Mouse (Mus musculus): ENCODE results near the gene Cts3. TPM values are rescaled to one million over a fixed set of nuclear protein-coding genes. Genes with fewer than 3 reads are reported as not detected.
"Not testable (repeated sequence)": the region's sequence is repeated elsewhere in the genome, so short reads cannot be mapped to it uniquely, and the experiment has no call there.

Gene Cts3
- not detected in 2 replicates for polyA plus RNA-seq (2014; fragmentation: Nextera tagmentation; extraction: Ambion mirVana)

GRCm38 (mm10) chr13:61570027-61570426 is at the start of gene Cts3:
TSS of gene Cts3 (minus strand) at chr13:61570127.
- Histone ChIP-seq H3K4me1 (ENCODE audit: control insufficient read depth, insufficient read depth, low read length) (no peaks in the 10 kb centered on the region), H3K27ac (replicated peaks; ENCODE audit: low read depth, low read length) (no peak within 1 kb of the TSS), H3K9me3 (ENCODE audit: control insufficient read depth, low read length) (peaks cover 4% of the 10 kb centered on the region; the same call in 1 of the 2 replicates), H3K27me3 (ENCODE audit: control insufficient read depth, insufficient read depth, low read length) (no peaks in the 10 kb centered on the region), H3K4me2 (ENCODE audit: low read depth, severe bottlenecking) (no peak within 1 kb of the TSS), H3K36me3 (ENCODE audit: control insufficient read depth, insufficient read depth, low read length) (no peaks in the 10 kb centered on the region), H3K4me3 (ENCODE audit: low read depth, low read length) (no peak within 1 kb of the TSS), H3K9ac (ENCODE audit: low read length) (no peak within 1 kb of the TSS)
- ATAC-seq (ENCODE audit: insufficient number of reproducible peaks, low FRiP score, low TSS enrichment, low read depth), result no peak
- DNase-seq (ENCODE audit: low spot score), result no peak

DNA sequence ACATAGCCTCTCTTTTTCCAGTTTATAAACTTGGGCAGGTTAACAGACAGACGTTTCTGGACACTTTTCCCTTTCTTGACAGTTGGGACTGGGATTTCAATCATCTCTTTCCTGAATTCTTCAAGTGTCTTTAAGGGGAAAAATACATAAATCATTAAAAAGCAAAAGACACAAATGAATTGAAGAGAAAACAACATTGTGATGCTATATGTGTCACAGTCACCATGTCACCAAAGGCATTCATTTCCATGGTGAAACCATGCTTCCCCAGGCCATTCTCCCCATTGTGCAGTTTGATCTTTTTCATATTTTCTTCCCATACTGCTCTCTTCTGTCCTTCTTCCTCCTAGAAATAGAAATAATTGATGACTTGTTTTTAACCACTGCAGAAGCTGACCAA is 1.9 kb downstream of the Cts3 start, which contains the start of gene Gm49352:
Gene Gm49352, minus strand, starts transcription at position 101 of the 400 bp plus-strand sequence.
- H3K36me3 ChIP-seq (ENCODE audit: control insufficient read depth, insufficient read depth, low read length); H3K9me3 ChIP-seq (ENCODE audit: control insufficient read depth, low read length); H3K4me1 ChIP-seq (ENCODE audit: control insufficient read depth, insufficient read depth, low read length); H3K27ac ChIP-seq (replicated peaks; ENCODE audit: low read depth, low read length); H3K4me3 ChIP-seq (ENCODE audit: low read depth, low read length); H3K27me3 ChIP-seq (ENCODE audit: control insufficient read depth, insufficient read depth, low read length); ATAC-seq (ENCODE audit: insufficient number of reproducible peaks, low FRiP score, low TSS enrichment, low read depth); H3K4me2 ChIP-seq (ENCODE audit: low read depth, severe bottlenecking); H3K9ac ChIP-seq (ENCODE audit: low read length); DNase-seq (ENCODE audit: low spot score): not testable (repeated sequence)
- whole genome bisulfite sequencing, result 47% methylated on average over 1 of the region's 1 CpGs

DNA sequence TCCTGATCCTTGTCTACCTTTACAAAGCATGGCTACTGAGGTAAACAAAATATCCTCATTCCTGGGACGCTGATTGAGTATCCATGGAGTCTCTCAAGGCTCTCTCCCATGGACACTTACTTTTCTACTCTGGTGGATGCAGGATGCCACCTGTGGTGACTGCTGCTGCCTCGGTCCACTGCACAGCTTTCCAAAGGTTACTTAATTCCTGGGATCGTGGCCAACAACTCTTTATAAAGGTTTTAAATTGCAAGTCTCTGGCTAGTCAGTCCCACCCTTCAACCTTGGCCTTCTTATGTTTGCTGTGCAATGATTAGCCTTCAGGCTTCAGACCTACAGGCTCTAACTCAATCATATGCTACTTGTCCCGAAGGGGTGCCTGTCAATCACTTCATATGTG is 28.3 kb downstream of the Cts3 start, which contains the start of gene Ctsm:
Gene Ctsm, minus strand, starts transcription at position 209 of the 400 bp plus-strand sequence.
- Histone ChIP-seq H3K9ac (ENCODE audit: low read length) (no peak within 1 kb of the TSS), H3K9me3 (ENCODE audit: control insufficient read depth, low read length) (no peaks in the 10 kb centered on the region), H3K4me1 (ENCODE audit: control insufficient read depth, insufficient read depth, low read length) (no peaks in the 10 kb centered on the region), H3K4me2 (ENCODE audit: low read depth, severe bottlenecking) (no peak within 1 kb of the TSS), H3K4me3 (ENCODE audit: low read depth, low read length) (no peak within 1 kb of the TSS), H3K27me3 (ENCODE audit: control insufficient read depth, insufficient read depth, low read length) (no peaks in the 10 kb centered on the region), H3K36me3 (ENCODE audit: control insufficient read depth, insufficient read depth, low read length) (no peaks in the 10 kb centered on the region), H3K27ac (replicated peaks; ENCODE audit: low read depth, low read length) (no peak within 1 kb of the TSS)
- DNase-seq (ENCODE audit: low spot score), result no peak
- no peak for ATAC-seq (ENCODE audit: insufficient number of reproducible peaks, low FRiP score, low TSS enrichment, low read depth)
- 75% methylated on average over 4 of the region's 4 CpGs for WGBS

Other genes with a start within 250 kb of the Cts3 start
- not detected in 2 replicates for gene Cts7, start 211.9 kb downstream of the Cts3 start, polyA plus RNA-seq (2014; fragmentation: Nextera tagmentation; extraction: Ambion mirVana)
- not detected in 2 replicates for gene Ctsm, start 28.3 kb downstream of the Cts3 start, polyA plus RNA-seq (2014; fragmentation: Nextera tagmentation; extraction: Ambion mirVana)
- not detected in 2 replicates for gene Gm49352, start 2.0 kb downstream of the Cts3 start, polyA plus RNA-seq (2014; fragmentation: Nextera tagmentation; extraction: Ambion mirVana)